Mouse (Mus musculus) hindbrain, embryonic 16.5 days (tissue): ENCODE results near the gene Traip. TPM values are rescaled to one million over a fixed set of nuclear protein-coding genes. Genes with fewer than 3 reads are reported as not detected.
A peak's percentile ranks its signal among the peaks of the same experiment; 100 is the strongest.

ENCODE experiments used
- ATAC-seq: fragments of 200-750 bp; cut with Nextera tagmentation; 2 replicates; pipeline ENCODE4 v1.8.0; 2017; ENCODE audit warnings: moderate TSS enrichment, moderate library complexity
- H3K27ac ChIP-seq: fragments of 300-500 bp; sonication (generic); 2 replicates; pipeline ENCODE4 v1.5.1; 2014; ENCODE audit warnings: low read depth, mild to moderate bottlenecking, control low read depth, low read length, moderate library complexity
- H3K27me3 ChIP-seq: fragments of 300-500 bp; sonication (generic); replicated peaks from 2 replicates; pipeline ENCODE4 v1.6.1; 2014; ENCODE audit warnings: low read length; ENCODE audit not compliant: control insufficient read depth, insufficient read depth
- H3K36me3 ChIP-seq: fragments of 300-500 bp; sonication (generic); 2 replicates; pipeline ENCODE4 v1.6.1; 2014; ENCODE audit warnings: mild to moderate bottlenecking, low read length, moderate library complexity, mixed read lengths; ENCODE audit not compliant: control insufficient read depth, insufficient read depth
- H3K4me1 ChIP-seq: fragments of 300-500 bp; sonication (generic); 2 replicates; pipeline ENCODE4 v1.6.1; 2014; ENCODE audit warnings: low read depth, low read length; ENCODE audit not compliant: control insufficient read depth, insufficient read depth
- H3K4me2 ChIP-seq: fragments of 300-500 bp; sonication (generic); 2 replicates; pipeline ENCODE4 v1.6.1; 2014; ENCODE audit warnings: mild to moderate bottlenecking, low read length, control low read depth, moderate library complexity
- H3K4me3 ChIP-seq: fragments of 300-500 bp; sonication (generic); 2 replicates; pipeline ENCODE4 v1.5.1; 2014; ENCODE audit warnings: mild to moderate bottlenecking, low read length, control low read depth, moderate library complexity
- H3K9ac ChIP-seq: fragments of 300-500 bp; sonication (generic); 2 replicates; pipeline ENCODE4 v1.6.1; 2014; ENCODE audit warnings: low read depth, mild to moderate bottlenecking, control low read depth, low read length, moderate library complexity
- H3K9me3 ChIP-seq: fragments of 300-500 bp; sonication (generic); 2 replicates; pipeline ENCODE4 v1.6.1; 2014; ENCODE audit warnings: mild to moderate bottlenecking, low read length, moderate library complexity; ENCODE audit not compliant: control insufficient read depth
- WGBS: fragments of 180-500 bp; shearing (Covaris S2); extraction: QIAGEN DNeasy Blood & Tissue Kit; methylation state at CpG from one replicate; pipeline ENCODE4 v1.1.7; 2014; 5-methylcytosine and 5-hydroxymethylcytosine counted together
- polyA plus RNA-seq: library from polyadenylated mRNA; unstranded; fragments of >200 nt; fragmentation: Nextera tagmentation; extraction: Ambion mirVana; gene quantifications from 2 replicates; pipeline ENCODE4 v1.2.1, GENCODE M21; 2015

The Traip gene
- polyA plus RNA-seq, 1 experiment from 2014 or later = 10.0 TPM

DNA sequence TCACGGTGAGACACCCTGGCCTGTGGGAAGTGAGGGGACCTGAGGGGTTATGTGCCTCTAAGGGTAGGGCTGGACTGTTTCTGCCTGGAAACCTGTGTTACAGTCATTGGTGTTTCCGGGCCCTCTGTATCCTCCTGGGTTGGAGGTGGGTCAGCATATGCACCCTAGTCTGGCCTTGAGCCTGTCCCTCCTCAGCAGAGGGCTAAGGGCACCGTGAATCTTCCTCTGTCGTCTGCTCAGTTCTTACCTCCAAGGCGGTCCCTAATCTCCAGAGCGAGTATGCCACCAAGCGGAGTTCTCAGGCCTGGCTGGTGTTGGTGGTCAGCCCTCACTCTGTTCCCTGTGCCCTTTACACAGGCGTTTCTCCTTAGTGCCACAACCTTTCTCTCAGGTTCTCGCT is 13.0 kb downstream of the Traip start:
- no peak overlapping the region for H3K4me2 ChIP-seq
- no peak overlapping the region for H3K9ac ChIP-seq
- 94% methylated on average over 9 of the region's 9 CpGs for WGBS
- peaks cover 16% of the 10 kb centered on the region for H3K4me1 ChIP-seq
- H3K9me3 ChIP-seq = no peaks in the 10 kb centered on the region
- H3K27ac ChIP-seq = no peak overlapping the region
- H3K27me3 ChIP-seq = no peaks in the 10 kb centered on the region
- no peak overlapping the region for H3K4me3 ChIP-seq
- no peak for ATAC-seq
- no peaks in the 10 kb centered on the region for H3K36me3 ChIP-seq

DNA sequence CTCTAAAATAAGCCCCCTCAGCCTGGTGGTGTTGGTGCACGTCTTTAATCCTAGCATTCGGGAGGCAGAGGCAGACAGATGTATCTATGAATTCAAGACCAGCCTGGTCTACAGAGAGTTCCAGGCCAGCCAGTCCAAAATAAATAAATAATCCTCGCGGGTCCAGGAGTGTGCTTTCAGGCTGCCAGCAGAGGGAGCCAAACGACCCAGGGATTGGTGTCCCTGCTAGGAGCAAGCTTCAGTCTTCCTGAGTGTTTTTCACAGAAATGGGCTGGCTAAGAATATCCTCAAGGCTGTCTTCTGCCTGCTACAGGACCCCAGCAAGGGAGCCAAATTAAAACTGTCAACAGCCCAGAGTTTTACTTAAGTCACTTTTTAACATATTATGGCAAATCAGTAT is 13.8 kb downstream of the Traip start:
- Histone ChIP-seq H3K4me3 (no peak overlapping the region), H3K9ac (no peak overlapping the region), H3K4me1 (peaks cover 16% of the 10 kb centered on the region), H3K36me3 (no peaks in the 10 kb centered on the region), H3K27me3 (no peaks in the 10 kb centered on the region), H3K4me2 (no peak overlapping the region), H3K27ac (no peak overlapping the region), H3K9me3 (no peaks in the 10 kb centered on the region)
- peak; percentile 66; the same call in 1 of the 2 replicates for ATAC-seq
- 25% methylated on average over 5 of the region's 5 CpGs for WGBS

GRCm38 (mm10) chr9:107964681-107965080 is 14.7 kb downstream of the Traip start:
- Histone ChIP-seq H3K27ac (no peak overlapping the region), H3K36me3 (no peaks in the 10 kb centered on the region), H3K4me1 (peaks cover 16% of the 10 kb centered on the region), H3K4me3 (no peak overlapping the region), H3K4me2 (no peak overlapping the region), H3K27me3 (no peaks in the 10 kb centered on the region), H3K9ac (no peak overlapping the region), H3K9me3 (no peaks in the 10 kb centered on the region)
- ATAC-seq = no peak
- WGBS = 92% methylated on average over 9 of the region's 9 CpGs

- 87% methylated on average over 10 of the region's 10 CpGs for WGBS
- no peaks in the 10 kb centered on the region for H3K27me3 ChIP-seq
- 0 out of 2 replicates have a peak, but pooled peaks cover 2% of the 10 kb centered on the region for H3K36me3 ChIP-seq
- H3K4me1 ChIP-seq = peaks cover 6% of the 10 kb centered on the region
- no peak overlapping the region for H3K4me3 ChIP-seq
- no peaks in the 10 kb centered on the region for H3K9me3 ChIP-seq
- no peak for ATAC-seq
- H3K27ac ChIP-seq = no peak overlapping the region
- H3K9ac ChIP-seq = no peak overlapping the region
- no peak overlapping the region for H3K4me2 ChIP-seq
Observed at GRCm38 (mm10) chr9:107966676-107967075, 16.7 kb downstream of the Traip start.

DNA sequence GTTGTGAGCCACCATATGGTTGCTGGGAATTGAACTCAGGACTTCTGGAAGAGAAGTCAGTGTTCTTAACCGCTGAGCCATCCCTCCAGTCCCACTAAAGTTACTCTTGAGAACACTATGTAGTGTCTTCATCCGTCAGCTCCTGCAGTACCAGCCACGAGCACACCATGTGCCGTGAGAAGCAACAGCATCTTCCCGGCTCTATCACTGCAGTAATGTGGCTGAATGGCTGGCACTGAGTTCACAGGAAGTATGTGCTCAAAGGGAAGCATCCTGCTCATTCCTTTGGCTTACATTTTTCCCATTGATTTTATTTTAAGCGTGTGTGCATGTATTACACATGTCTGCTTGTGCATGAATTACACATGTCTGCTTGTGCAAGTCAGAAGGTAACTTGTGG is 17.5 kb downstream of the Traip start:
- ATAC-seq = no peak
- Histone ChIP-seq H3K9ac (no peak overlapping the region), H3K36me3 (0 out of 2 replicates have a peak, but pooled peaks cover 3% of the 10 kb centered on the region), H3K4me1 (no peaks in the 10 kb centered on the region), H3K9me3 (no peaks in the 10 kb centered on the region), H3K27me3 (no peaks in the 10 kb centered on the region), H3K27ac (no peak overlapping the region), H3K4me3 (no peak overlapping the region), H3K4me2 (no peak overlapping the region)
- 86% methylated on average over 6 of the region's 6 CpGs for WGBS

DNA sequence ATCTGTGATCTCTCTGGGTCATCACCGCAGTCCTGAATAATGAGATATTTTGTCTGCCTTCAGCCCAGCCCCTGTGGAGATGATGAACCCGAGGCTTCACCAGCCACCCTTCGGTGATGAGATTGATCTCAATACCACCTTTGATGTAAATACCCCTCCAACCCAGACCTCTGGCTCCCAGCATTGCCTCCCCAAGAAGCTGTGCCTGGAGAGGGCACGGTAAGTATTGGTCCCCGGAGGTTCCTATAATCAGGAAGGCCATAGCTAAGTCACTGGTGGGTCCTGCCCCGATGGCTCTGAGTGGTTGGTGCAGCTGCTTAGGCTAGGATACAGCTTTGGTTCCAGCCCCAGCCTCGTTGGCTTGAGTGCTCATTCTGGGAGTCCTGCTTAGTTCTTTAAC is 18.6 kb downstream of the Traip start:
- Histone ChIP-seq H3K36me3 (0 out of 2 replicates have a peak, but pooled peaks cover 3% of the 10 kb centered on the region), H3K4me3 (no peak overlapping the region), H3K4me2 (no peak overlapping the region), H3K4me1 (no peaks in the 10 kb centered on the region), H3K9me3 (no peaks in the 10 kb centered on the region), H3K27ac (no peak overlapping the region), H3K27me3 (no peaks in the 10 kb centered on the region), H3K9ac (no peak overlapping the region)
- no peak for ATAC-seq
- 92% methylated on average over 7 of the region's 7 CpGs for WGBS

- no peak overlapping the region for H3K4me2 ChIP-seq
- H3K9me3 ChIP-seq = no peaks in the 10 kb centered on the region
- 0 out of 2 replicates have a peak, but pooled peaks cover 3% of the 10 kb centered on the region for H3K36me3 ChIP-seq
- no peak overlapping the region for H3K27ac ChIP-seq
- no peak overlapping the region for H3K9ac ChIP-seq
- no peak for ATAC-seq
- no peak overlapping the region for H3K4me3 ChIP-seq
- 84% methylated on average over 5 of the region's 5 CpGs for WGBS
- no peaks in the 10 kb centered on the region for H3K4me1 ChIP-seq
- H3K27me3 ChIP-seq = no peaks in the 10 kb centered on the region
Observed at GRCm38 (mm10) chr9:107970311-107970710, 20.4 kb downstream of the Traip start.

DNA sequence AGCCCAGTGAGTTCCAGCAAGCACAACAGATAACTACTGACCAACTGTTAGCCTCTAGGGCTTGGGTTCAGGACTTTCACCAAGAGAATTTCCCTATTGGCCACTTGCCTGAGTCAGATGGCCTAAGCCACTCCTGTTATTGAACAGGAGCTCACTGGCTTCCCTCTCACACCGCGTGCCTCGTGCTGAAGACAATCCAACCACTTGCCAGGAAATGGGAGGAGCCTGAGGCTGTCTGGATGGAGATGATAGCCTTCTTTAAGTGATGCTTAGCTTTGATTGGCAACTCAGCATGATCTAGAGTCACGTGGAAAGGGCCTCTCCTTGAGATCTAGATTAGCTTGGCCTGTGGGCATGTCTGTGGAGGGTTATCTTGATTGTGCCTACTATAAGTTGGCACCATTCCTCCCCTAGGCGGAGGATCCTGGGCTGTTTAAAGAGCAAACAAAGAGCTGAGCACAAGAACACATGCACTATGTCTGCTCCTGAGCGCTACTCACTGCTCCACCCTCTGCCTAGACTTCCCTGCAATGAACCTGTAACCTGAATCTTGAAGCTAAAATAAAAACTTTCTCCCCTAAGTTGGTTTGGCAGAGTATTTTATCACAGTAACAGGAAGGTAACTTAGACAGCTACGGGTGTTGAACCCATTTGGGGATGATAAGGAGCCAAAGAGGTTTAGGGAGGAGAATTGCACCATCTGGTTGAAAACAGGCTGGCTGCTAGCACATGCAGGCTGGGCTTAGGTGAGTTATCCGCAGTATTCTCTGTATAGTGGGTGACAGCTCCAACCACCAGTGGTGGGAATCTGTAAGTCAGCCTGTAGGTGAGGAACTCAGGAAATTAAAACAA is 22.0 kb downstream of the Traip start:
- Histone ChIP-seq H3K27ac (no peak overlapping the region), H3K27me3 (no peaks in the 10 kb centered on the region), H3K4me1 (no peaks in the 10 kb centered on the region), H3K4me3 (no peak overlapping the region), H3K4me2 (no peak overlapping the region), H3K9me3 (no peaks in the 10 kb centered on the region), H3K9ac (no peak overlapping the region), H3K36me3 (0 out of 2 replicates have a peak, but pooled peaks cover 3% of the 10 kb centered on the region)
- ATAC-seq = no peak
- WGBS = 87% methylated on average over 8 of the region's 8 CpGs

DNA sequence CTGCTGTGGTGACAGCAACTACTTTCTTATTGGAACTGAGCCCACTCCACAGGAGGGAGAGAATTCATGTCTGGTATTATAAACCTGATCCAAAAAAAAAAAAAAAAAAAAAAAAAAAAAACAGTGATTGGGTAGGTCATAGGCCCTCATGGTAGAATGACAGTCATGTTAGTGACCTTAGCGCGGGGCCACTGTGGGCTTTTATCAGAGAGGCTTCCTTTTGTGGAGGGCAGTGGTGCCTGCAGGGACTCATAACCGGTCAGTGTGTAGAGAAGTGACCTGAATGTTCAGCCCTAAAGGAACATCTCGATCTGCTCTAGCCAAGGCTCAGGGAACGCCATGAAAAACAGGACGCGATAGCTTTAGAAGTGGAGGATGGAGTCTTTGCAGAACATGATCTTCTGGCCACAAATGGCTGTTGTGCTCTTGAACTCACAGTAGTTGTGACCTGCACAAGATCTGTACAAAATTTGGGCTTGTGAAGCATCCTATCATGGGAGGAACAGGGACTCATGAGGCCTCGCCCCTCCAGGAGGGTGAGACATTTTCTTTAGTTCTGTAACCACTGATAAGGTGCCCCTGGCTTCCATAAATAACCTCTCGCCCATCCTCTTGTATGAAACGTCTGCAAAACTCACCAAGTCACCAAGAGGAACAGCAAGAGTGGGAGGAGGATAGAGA is 24.7 kb downstream of the Traip start:
- no peak for ATAC-seq
- Histone ChIP-seq H3K4me3 (no peak overlapping the region), H3K27me3 (no peaks in the 10 kb centered on the region), H3K4me2 (no peak overlapping the region), H3K4me1 (no peaks in the 10 kb centered on the region), H3K9me3 (no peaks in the 10 kb centered on the region), H3K36me3 (0 out of 2 replicates have a peak, but pooled peaks cover 3% of the 10 kb centered on the region), H3K27ac (no peak overlapping the region), H3K9ac (no peak overlapping the region)
- WGBS = 84% methylated on average over 10 of the region's 10 CpGs
